Mouse (Mus musculus): ENCODE data around the gene Spen. TPM values are rescaled to one million over a fixed set of nuclear protein-coding genes. Genes with fewer than 3 reads are reported as not detected.

Spen gene
- polyA plus RNA-seq, 1 experiment = 11.7 TPM

DNA sequence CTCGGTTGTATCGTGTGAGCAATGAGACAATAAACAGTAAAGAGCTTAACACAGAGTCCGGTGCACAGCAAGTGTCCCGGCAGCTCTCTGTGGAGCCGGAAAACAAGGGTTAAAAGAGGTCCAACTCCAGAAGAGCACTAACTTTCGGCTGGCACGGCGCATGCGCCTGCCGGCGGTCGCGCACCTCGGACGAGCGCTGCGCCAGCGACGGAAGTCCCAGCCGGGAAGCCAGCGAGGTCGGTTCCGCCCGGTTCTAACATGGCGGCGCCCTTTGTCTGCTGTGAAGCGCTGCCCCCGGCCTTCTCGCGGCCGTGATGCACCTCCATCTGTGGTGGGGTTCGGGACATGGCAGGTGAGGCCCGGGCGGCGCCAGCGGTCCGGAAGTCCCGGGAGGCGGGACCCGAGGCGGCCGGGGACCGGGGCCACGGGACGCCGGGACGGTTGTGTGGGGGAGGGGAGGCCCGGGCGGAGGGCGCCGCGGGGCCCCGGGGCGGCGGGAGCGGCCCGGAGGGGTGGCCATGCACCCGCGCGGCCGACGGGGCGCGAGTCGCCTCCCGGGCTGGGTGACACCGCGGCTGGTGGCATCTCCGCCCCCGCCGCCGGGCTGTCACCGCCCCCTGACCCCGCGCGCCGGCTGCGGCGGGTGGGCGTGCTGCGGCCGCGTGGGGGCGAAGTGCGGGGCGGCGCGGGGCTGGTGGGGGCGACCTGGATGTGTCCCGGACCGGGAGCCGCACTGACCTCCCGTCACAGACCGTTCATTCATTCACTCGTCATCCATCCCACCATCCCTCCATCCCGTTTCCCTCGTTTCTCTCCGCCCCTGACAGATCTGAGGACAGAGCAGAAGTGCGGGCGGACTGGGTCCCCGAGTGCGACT is 93.7 kb downstream of the Spen start, which contains the start of gene Zbtb17:
Zbtb17 (plus strand) TSS at position 204 of the 877 bp plus-strand sequence.
- H3K79me2 ChIP-seq (ENCODE audit: control insufficient read depth, insufficient read depth) = peaks cover 30% of the 10 kb centered on the region
- H3K4me2 ChIP-seq (ENCODE audit: low read depth) = peak within 1 kb of the TSS; percentile 96
- H3K27me3 ChIP-seq (ENCODE audit: control insufficient read depth, insufficient read depth, insufficient read length) = no peaks in the 10 kb centered on the region
- H3ac ChIP-seq (ENCODE audit: control insufficient read depth, insufficient read length) = peak within 1 kb of the TSS; percentile 79
- TF ChIP-seq MYOG (IDR thresholded peaks at IDR 0.05; ENCODE audit: control insufficient read depth in 1 of 3, insufficient read depth in 1 of 3, insufficient read length in 2 of 3, low read depth in 2 of 3) = peak in 1 of 3 experiments; percentile 13
- no peak for TF ChIP-seq TCF12 (IDR thresholded peaks at IDR 0.05; ENCODE audit: insufficient read depth, poor library complexity, severe bottlenecking)
- no peak for TF ChIP-seq TCF3 (IDR thresholded peaks at IDR 0.05; ENCODE audit: insufficient read length, low read depth)
- TF ChIP-seq POLR2AphosphoS2 (IDR thresholded peaks at IDR 0.05; ENCODE audit: insufficient read length, low read depth) = peak; percentile 60
- no peak for TF ChIP-seq CEBPB (IDR thresholded peaks at IDR 0.05; ENCODE audit: insufficient read depth, poor library complexity, severe bottlenecking)
- TF ChIP-seq E2F4 (IDR thresholded peaks at IDR 0.05; ENCODE audit: insufficient read depth) = no peak
- TF ChIP-seq MYOD1 (IDR thresholded peaks at IDR 0.05; ENCODE audit: control insufficient read depth in 1 of 3, insufficient read length in 2 of 3, low read depth in 2 of 3) = no peak
- TF ChIP-seq MAX (IDR thresholded peaks at IDR 0.05; ENCODE audit: low read depth) = no peak
- peak; percentile 73 for TF ChIP-seq SRF (IDR thresholded peaks at IDR 0.05; ENCODE audit: control insufficient read depth, insufficient read length, low read depth)
- TF ChIP-seq POLR2A (IDR thresholded peaks at IDR 0.05; ENCODE audit: insufficient read length, low read depth) = peak; percentile 74
- no peak for TF ChIP-seq USF1 (IDR thresholded peaks at IDR 0.05; ENCODE audit: low read depth)
- TF ChIP-seq REST (IDR thresholded peaks at IDR 0.05; ENCODE audit: insufficient read depth, insufficient read length) = no peak
- H3K4me3 ChIP-seq = peak within 1 kb of the TSS; percentile 34
- H3K36me3 ChIP-seq (ENCODE audit: control insufficient read depth, insufficient read depth) = peaks cover 7% of the 10 kb centered on the region

DNA sequence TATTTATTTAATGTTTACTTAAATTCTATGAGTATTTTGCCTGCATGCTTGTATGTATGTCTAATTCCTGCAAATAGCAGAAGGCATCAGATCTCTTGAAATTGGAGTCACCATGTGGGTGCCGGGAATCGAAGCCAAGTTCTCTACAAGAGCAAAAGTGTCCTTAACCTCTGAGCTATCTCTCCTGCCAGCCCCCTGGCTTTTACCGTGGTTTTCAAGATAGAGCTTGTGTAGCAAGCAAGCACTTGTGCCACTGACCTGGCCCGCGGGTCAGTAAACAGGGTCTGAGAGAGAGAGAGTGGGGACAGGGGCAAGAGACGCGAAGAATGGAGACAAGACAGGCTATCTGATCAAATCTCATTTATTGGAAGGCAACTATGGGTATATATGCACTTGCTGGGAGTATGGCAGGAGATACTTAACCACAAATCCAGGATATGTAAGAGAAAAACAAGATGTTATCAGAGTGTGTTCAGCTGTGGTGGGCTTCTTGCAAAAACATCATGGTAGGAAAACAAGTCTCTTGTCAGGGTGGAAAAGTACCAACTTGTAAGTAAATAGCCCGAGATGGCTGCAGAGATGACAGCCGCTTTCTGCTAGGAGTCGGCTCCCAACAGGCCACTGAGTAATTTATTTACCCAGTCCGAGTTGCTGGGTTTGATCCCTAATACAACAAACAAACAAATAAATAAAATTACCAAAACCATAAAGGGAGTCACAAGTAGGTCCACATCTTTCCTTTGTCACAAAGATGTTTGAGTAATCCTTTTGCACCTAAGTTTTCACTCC is 94.6 kb downstream of the Spen start:
- Histone ChIP-seq H3K36me3 (ENCODE audit: control insufficient read depth, insufficient read depth) (peaks cover 7% of the 10 kb centered on the region), H3K4me3 (peak overlapping the region; percentile 34), H3K27me3 (ENCODE audit: control insufficient read depth, insufficient read depth, insufficient read length) (no peaks in the 10 kb centered on the region), H3K79me2 (ENCODE audit: control insufficient read depth, insufficient read depth) (peaks cover 30% of the 10 kb centered on the region), H3K4me2 (ENCODE audit: low read depth) (peak overlapping the region; percentile 93), H3ac (ENCODE audit: control insufficient read depth, insufficient read length) (peak overlapping the region; percentile 79)
- TF ChIP-seq USF1 (IDR thresholded peaks at IDR 0.05; ENCODE audit: low read depth) (no peak), CEBPB (IDR thresholded peaks at IDR 0.05; ENCODE audit: insufficient read depth, poor library complexity, severe bottlenecking) (no peak), MYOD1 (IDR thresholded peaks at IDR 0.05; ENCODE audit: control insufficient read depth in 1 of 3, insufficient read length in 2 of 3, low read depth in 2 of 3) (no peak), E2F4 (IDR thresholded peaks at IDR 0.05; ENCODE audit: insufficient read depth) (no peak), REST (IDR thresholded peaks at IDR 0.05; ENCODE audit: insufficient read depth, insufficient read length) (no peak), SRF (IDR thresholded peaks at IDR 0.05; ENCODE audit: control insufficient read depth, insufficient read length, low read depth) (no peak), TCF3 (IDR thresholded peaks at IDR 0.05; ENCODE audit: insufficient read length, low read depth) (no peak), POLR2AphosphoS2 (IDR thresholded peaks at IDR 0.05; ENCODE audit: insufficient read length, low read depth) (no peak), POLR2A (IDR thresholded peaks at IDR 0.05; ENCODE audit: insufficient read length, low read depth) (no peak), MYOG (IDR thresholded peaks at IDR 0.05; ENCODE audit: control insufficient read depth in 1 of 3, insufficient read depth in 1 of 3, insufficient read length in 2 of 3, low read depth in 2 of 3) (no peak), MAX (IDR thresholded peaks at IDR 0.05; ENCODE audit: low read depth) (no peak), TCF12 (IDR thresholded peaks at IDR 0.05; ENCODE audit: insufficient read depth, poor library complexity, severe bottlenecking) (no peak)

GRCm38 (mm10) chr4:141440877-141441276 is 97.5 kb downstream of the Spen start:
- no peak for TF ChIP-seq MYOG (IDR thresholded peaks at IDR 0.05; ENCODE audit: control insufficient read depth in 1 of 3, insufficient read depth in 1 of 3, insufficient read length in 2 of 3, low read depth in 2 of 3)
- no peak for TF ChIP-seq TCF3 (IDR thresholded peaks at IDR 0.05; ENCODE audit: insufficient read length, low read depth)
- no peak for TF ChIP-seq MAX (IDR thresholded peaks at IDR 0.05; ENCODE audit: low read depth)
- TF ChIP-seq SRF (IDR thresholded peaks at IDR 0.05; ENCODE audit: control insufficient read depth, insufficient read length, low read depth) = no peak
- no peak overlapping the region for H3K4me3 ChIP-seq
- H3K79me2 ChIP-seq (ENCODE audit: control insufficient read depth, insufficient read depth) = peaks cover 10% of the 10 kb centered on the region
- no peak overlapping the region for H3K4me2 ChIP-seq (ENCODE audit: low read depth)
- no peak overlapping the region for H3ac ChIP-seq (ENCODE audit: control insufficient read depth, insufficient read length)
- no peaks in the 10 kb centered on the region for H3K27me3 ChIP-seq (ENCODE audit: control insufficient read depth, insufficient read depth, insufficient read length)
- H3K36me3 ChIP-seq (ENCODE audit: control insufficient read depth, insufficient read depth) = no peaks in the 10 kb centered on the region

DNA sequence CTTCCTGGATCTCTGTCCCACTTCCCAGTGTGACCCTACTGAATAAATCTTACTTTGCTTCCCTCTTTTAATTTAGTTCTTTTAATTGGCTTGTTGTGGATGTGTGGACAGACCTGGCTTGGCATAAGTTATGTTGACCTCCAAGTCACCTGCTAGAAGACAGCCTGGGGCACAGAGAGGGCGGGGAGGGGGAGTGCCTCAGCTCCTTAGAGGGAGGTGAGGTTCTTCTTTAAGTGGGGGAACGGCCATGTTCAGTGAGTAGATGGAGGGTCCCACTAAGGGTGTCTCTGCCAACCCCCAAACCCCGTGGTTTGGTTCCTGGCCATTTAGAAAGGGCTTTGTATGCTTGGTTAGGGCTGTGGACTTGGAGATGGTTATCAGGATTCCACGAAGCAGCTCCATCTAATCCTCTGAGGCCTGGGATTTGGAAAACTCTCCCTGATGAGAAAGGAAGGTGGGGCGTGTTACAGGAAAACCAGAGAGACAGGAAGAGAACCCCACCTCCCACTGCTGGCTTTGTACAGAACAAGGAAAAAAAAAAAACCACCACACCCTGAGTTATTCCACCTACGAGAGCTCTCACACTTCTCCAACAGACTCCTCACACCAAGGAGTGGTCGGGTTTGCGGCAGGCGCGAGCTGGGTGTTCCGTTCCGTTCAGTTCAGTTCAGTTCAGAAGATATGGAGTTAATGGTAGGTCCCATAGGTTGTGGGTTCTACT is 99.2 kb downstream of the Spen start:
- H3K4me2 ChIP-seq (ENCODE audit: low read depth) = no peak overlapping the region
- no peaks in the 10 kb centered on the region for H3K36me3 ChIP-seq (ENCODE audit: control insufficient read depth, insufficient read depth)
- no peaks in the 10 kb centered on the region for H3K27me3 ChIP-seq (ENCODE audit: control insufficient read depth, insufficient read depth, insufficient read length)
- H3K4me3 ChIP-seq = no peak overlapping the region
- no peak for TF ChIP-seq REST (IDR thresholded peaks at IDR 0.05; ENCODE audit: insufficient read depth, insufficient read length)
- TF ChIP-seq MAX (IDR thresholded peaks at IDR 0.05; ENCODE audit: low read depth) = no peak
- TF ChIP-seq TCF3 (IDR thresholded peaks at IDR 0.05; ENCODE audit: insufficient read length, low read depth) = no peak
- no peak for TF ChIP-seq SRF (IDR thresholded peaks at IDR 0.05; ENCODE audit: control insufficient read depth, insufficient read length, low read depth)
- TF ChIP-seq MYOG (IDR thresholded peaks at IDR 0.05; ENCODE audit: control insufficient read depth in 1 of 3, insufficient read depth in 1 of 3, insufficient read length in 2 of 3, low read depth in 2 of 3) = no peak
- TF ChIP-seq POLR2AphosphoS2 (IDR thresholded peaks at IDR 0.05; ENCODE audit: insufficient read length, low read depth) = no peak
- TF ChIP-seq MYOD1 (IDR thresholded peaks at IDR 0.05; ENCODE audit: control insufficient read depth in 1 of 3, insufficient read length in 2 of 3, low read depth in 2 of 3) = no peak
- TF ChIP-seq POLR2A (IDR thresholded peaks at IDR 0.05; ENCODE audit: insufficient read length, low read depth) = no peak
- no peak for TF ChIP-seq TCF12 (IDR thresholded peaks at IDR 0.05; ENCODE audit: insufficient read depth, poor library complexity, severe bottlenecking)
- TF ChIP-seq CEBPB (IDR thresholded peaks at IDR 0.05; ENCODE audit: insufficient read depth, poor library complexity, severe bottlenecking) = no peak
- TF ChIP-seq USF1 (IDR thresholded peaks at IDR 0.05; ENCODE audit: low read depth) = no peak
- no peak for TF ChIP-seq E2F4 (IDR thresholded peaks at IDR 0.05; ENCODE audit: insufficient read depth)
- no peaks in the 10 kb centered on the region for H3K79me2 ChIP-seq (ENCODE audit: control insufficient read depth, insufficient read depth)
- H3ac ChIP-seq (ENCODE audit: control insufficient read depth, insufficient read length) = no peak overlapping the region

Measured in myocyte (in vitro differentiated cells).